Mouse (Mus musculus): ENCODE data around the gene AC129217.1.

Gene AC129217.1

DNA sequence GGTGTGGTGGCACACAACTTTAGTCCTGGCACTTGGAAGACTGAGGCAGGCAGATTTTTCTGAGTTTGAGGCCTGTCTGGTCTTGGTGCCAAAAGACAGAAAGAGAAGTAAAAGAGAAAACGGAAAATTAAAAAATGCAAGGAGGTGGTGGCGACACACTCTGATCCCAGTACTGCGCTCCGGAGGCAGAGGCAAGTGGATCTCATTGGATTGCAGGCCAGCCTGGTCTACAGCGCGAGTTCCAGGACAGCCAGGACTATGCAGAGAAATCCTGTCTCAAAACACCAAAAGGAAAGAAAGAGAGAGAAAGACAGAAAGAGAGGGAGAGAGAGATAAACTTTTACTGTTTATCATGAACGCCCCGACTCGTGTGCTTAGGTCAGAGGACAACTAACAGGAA, 41.3 kb downstream of the AC129217.1 start:
- no peak for DNase-seq (ENCODE audit: low read depth)

GRCm38 (mm10) chr19:8871267-8872186, 42.0 kb downstream of the AC129217.1 start, which contains the start of gene Ubxn1:
Ubxn1 (plus strand) TSS chr19:8871496.
- DNase-seq (ENCODE audit: low read depth), result peak; percentile 97

DNA sequence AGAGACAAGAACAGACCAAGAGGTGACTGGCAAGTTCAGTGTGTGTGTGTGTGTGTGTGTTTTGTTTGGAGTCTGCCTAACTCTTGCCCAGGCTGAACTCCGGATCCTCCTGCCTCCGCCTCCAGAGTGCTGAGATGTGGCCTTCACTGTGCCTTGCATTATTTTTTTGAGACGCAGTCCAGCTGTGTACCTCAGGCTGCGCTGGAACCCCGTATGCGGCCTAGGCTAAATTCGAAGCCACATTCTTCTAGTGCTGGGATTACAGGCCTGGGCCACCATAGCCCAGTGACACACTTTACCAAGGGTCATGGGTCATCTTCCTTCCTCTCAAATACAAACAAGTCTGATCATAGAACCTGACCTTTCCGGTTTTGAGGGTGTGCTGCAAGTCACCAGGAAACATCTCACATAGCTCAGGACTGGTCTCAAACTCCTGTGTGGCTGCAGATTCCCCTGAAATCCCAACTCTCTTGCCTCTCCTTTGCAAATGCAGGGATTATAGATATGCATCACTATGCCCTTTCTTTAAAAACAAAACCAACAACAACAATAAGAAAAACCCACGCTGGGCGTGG, 42.8 kb downstream of the AC129217.1 start:
- peak; percentile 23 for DNase-seq (ENCODE audit: low read depth)

- no peak for DNase-seq (ENCODE audit: low read depth)
These were observed 45.5 kb downstream of the AC129217.1 start for GRCm38 (mm10) chr19:8875031-8875430.

- DNase-seq (ENCODE audit: low read depth), result peak; percentile 92
These were observed 50.9 kb downstream of the AC129217.1 start, which contains the start of gene Uqcc3 for GRCm38 (mm10) chr19:8880311-8881033. Uqcc3 (minus strand) TSS chr19:8880923.

DNA sequence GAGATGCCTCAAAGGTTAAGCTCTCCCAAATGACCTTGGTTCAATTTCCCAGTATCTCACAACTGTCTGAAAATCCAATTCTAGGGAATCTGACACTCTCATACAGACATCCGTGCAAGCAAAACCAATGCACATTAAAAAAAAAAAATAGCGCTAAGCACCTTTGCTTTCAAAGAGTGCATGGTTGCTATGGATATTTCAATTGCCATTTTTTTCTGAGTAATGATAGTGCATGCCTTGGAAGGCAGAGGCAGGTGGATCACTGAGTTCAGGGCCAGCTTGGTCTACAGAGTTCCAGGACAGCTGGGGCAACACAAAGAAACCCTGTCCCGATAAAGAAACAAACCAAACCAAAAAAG, 51.4 kb downstream of the AC129217.1 start:
- DNase-seq (ENCODE audit: low read depth), result no peak

- DNase-seq (ENCODE audit: low read depth), result no peak
These were observed 54.0 kb downstream of the AC129217.1 start, which contains the start of the genes Lbhd1 and Gm49403 for GRCm38 (mm10) chr19:8883616-8884015. Lbhd1 (plus strand) TSS chr19:8883732. Gm49403 (plus strand) TSS chr19:8883930.

GRCm38 (mm10) chr19:8886916-8887584, 57.5 kb downstream of the AC129217.1 start:
- DNase-seq (ENCODE audit: low read depth), result peak; percentile 15

DNA sequence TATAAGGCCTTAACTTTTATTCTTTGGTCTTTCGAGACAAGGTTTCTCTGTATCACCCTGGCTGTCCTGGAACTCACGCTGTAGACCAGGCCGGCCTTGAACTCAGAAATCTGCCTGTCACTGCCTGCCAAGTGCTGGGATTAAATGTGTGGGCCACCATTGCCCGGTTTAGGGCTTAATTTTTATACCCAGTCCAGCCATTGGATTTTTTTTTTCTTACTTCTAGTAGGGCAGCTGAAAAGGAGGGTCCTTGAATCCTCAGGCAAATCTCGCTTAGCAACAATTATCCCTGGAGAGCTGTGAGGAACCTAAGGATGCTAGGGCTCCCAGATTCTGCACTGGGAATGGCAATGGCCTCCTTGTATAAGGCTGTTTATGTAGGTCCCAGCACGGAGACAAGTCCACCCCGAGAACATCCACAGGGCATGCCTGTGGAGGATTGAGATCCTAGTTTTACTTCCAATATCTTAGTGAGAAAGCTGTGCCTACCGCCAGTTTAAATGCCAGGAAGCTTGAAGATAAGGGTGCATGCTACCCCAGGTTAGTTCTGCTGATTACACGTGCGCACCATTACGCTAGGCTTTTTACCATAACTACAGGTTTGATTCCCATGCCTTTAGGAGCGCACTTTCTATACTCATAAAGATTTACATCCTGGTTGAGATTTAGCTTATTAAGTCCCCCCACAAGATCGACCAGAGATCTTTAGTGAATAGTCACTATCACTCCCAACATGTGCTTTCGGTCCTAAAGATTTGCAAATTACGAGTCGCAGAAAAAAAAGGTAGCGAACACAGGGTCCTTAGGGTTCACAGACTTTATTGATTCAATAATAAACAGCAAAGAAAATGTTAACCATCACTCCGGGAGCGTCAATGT, 58.3 kb downstream of the AC129217.1 start:
- DNase-seq (ENCODE audit: low read depth), result no peak

DNA sequence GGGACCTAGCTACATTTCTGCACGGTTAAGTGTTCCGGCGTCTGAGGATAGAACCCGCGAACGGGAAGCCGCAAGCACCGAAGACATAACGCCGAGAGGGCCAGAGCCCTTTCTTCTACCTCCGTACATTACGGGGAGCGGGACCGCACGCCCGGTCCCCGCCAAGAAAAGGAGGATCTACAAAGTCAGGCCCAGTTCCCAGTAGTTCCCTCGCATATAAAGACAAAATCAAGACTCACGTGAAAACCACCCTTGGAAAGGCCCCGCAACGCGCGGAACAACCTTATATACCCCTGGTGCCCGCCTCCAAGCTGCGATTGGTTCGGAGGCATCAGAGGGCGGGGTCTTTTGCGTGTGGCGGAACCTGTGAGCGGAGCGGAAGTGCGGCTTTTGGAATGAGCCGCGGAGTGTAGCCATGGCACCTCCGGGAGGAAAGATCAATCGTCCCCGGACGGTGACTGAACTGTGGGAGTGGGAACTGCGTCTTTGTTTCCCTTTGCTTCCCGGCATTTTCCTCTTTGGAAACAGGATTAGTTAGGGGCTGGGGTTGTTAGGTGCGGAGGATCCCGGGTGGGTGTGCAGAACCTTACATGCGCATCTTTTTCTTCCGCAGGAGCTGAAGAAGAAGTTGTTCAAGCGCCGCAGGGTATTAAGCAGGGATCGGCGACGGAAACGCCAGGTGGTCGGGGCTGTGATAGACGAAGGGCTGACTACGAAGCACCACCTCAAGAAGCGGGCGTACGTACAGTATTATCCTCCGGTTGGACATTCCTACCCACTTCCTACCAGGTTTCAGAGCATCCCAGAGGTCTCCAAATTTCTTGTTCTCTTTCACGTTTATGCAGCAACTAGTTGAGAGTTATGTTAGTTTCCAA, 59.2 kb downstream of the AC129217.1 start, which contains the start of the genes 1810009A15Rik and Gm49416:
Gene 1810009A15Rik, plus strand, starts transcription at position 343 of the 875 bp plus-strand sequence.
Gene Gm49416, plus strand, starts transcription at position 416 of the 875 bp plus-strand sequence.
- peak; percentile 99 for DNase-seq (ENCODE audit: low read depth)
